Mouse (Mus musculus): ENCODE results near the gene Slc25a31.

The Slc25a31 gene

DNA sequence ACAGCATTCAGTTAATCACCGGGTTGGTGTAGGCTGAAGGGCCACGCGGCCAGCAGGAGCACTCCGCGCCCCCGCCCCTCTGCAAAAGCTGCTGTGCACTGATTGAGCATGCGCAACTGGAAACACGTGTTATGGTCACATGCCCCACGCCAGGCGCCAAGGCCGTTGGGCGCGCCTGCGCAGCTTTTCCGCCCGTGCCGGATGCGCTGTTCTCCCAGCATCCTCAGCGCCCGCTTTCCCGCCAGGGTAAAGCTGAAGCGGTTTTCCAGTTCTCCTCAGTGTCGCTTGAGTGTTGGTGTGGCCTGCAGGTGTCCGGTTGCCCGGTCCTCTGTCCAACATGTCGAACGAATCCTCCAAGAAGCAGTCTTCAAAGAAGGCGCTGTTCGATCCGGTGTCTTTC, at the start of gene Slc25a31:
TSS of gene Slc25a31 (plus strand) at position 201 of the 400 bp plus-strand sequence.
- DNase-seq (ENCODE audit: low read depth, low spot score), result no peak

DNA sequence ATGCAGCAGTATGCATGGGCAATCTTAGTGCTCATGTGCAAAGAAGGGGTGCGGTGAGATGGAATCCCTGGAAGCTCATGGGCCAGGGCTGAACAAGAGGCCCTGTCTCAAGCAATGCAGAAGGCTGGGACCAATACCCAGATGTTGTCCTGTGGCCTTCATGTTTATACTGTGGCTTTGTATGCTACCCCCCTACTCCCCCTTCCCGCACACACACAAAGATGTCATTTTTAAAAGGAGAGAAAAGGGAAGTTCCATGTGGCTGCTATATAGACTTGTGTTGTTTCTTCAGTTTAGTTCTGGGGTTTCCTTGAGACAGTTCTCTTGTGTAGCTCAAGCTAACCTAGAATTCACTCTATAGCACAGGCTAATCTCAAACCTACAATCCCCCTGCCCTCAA, 48.4 kb upstream of the Slc25a31 start:
- no peak for DNase-seq (ENCODE audit: low read depth, low spot score)

DNA sequence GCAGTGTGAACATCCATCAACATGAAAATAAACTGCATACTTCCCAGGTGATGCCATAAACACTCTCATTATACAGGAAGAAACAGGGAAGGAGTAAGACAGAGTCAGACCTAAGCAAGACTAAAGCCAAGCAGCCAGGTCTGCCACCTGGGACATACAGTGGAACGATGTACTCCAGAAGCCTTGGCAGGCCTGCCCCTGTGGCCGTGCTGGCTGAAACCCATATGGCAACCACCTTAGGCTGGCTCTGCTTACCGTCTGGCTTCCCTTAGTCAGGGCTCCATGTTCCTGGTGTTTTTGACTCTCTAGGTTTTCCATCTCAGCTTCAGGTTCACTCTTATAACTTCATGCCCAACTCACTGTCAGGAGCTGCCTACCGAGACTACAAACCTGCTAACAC, 42.5 kb upstream of the Slc25a31 start:
- no peak for DNase-seq (ENCODE audit: low read depth, low spot score)

DNA sequence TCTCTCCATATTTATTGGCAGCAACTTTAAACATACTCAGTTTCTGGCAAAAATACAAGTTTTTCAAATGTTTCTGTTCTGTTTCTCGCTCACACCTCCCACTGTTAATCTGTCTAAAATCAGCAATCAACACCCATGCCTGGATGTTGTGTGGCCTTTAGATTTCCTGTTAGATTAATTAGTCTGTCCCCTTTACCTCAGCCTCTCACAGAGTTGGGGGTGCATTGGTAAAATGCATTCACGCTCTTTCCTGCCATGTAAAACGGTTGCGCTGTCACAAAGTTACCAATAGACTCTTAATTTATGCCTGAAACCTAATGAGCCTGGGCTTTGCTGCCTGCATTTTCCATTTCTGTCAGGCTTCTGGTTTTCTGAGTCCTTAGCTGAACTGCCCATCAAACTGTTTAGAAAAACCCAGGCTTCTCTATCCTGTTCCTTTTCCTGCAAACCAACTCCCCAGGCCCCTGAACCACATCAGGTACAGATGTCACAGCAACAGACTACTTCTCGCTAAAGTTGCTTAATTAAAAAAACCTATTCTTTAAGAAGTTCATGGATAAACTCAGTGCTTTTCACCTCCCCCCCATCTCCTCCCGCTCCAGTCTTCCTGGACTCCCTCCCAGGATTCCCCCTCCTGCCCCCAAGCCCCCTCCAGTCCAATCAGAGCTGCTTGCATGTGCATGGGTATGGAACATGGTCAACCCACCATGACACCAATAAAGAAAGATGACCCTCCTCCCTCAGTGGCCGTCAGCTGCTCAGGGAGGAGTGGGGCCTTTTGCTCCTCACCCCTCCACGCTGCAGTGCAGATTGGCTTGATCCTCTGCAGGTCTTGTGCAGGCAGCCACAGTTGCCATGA, 41.6 kb upstream of the Slc25a31 start:
- DNase-seq (ENCODE audit: low read depth, low spot score), result no peak

DNA sequence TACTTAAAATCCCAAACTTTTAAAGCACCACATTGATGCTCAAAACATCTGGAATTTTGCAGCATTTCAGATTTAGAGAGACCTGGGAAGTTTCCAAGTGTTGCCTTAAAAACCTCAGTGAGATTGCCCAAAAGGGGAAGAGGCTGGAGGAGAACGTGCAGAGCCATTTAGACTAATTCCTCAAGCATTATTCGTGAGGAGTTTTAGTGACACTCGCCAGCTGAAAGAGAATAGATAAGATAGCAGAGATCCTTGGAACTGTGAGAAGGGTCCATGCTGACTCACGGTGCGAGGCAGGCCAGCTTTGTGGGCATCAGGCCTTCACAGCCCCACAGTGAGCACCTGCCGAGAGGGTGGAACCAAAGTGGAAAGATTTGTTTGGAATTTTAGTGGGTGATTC, 39.8 kb upstream of the Slc25a31 start:
- DNase-seq (ENCODE audit: low read depth, low spot score), result no peak

DNA sequence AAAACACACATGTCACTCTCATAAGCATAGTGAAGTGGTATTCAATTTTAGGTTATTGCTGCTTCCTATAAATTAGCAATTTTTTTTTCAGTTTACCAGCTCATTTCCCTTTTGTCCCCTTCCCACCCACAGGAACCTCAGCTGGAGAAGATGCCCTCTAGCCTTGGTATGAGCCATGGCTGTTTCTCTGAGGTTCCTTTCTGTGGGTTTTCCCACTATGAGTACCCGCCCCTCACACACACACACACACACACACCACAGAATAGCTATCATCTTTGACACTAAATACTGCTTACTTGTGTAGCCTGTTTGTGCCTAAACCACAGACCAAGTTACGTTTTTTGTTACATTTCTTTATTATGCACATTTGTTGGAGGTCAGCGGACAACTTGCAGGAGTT, 39.3 kb upstream of the Slc25a31 start:
- DNase-seq (ENCODE audit: low read depth, low spot score), result no peak

DNA sequence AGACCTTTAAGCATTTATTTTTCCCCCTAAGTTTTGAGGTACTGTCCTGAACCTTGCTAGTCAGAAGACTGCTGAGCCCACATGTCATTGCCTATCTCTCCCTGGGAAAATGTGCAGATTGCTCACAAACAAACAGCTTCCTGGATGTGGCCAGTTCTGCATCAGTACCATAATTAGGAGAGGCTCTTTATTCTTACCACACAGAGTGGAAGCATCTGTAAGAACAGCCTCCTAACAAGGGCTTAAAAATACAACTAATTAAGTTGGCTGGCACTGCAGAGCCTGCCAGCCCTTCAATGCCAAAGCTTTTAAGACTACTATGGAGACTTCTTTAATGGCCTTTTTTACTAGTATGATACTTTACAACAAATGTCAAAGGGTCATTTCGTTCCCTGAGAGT, 35.1 kb upstream of the Slc25a31 start:
- no peak for DNase-seq (ENCODE audit: low read depth, low spot score)

DNA sequence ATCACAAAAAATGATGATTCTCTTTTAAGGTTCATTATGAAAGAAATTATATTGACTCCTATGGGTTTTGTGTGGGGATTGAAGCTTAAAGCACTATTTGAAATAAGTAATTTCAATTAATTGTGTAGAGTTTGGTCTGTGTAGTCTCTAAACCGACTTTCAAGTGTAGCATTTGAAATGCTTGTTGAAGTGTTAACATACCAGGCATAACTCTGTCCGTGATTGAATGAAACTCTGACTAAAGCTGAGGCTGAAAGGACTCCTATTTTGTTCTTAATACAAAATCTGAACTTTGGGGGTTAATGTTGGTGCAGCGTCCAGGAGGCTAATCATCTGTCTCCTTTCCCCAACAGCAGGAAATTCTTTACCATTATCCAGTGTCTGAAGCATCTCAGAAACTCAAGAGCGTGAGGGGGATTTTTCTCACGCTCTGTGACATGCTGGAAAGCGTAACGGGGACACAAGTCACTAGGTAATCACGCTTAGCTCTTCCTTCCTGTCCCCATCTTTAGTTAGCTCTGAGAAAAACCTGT, 33.7 kb upstream of the Slc25a31 start:
- DNase-seq (ENCODE audit: low read depth, low spot score), result no peak

DNA sequence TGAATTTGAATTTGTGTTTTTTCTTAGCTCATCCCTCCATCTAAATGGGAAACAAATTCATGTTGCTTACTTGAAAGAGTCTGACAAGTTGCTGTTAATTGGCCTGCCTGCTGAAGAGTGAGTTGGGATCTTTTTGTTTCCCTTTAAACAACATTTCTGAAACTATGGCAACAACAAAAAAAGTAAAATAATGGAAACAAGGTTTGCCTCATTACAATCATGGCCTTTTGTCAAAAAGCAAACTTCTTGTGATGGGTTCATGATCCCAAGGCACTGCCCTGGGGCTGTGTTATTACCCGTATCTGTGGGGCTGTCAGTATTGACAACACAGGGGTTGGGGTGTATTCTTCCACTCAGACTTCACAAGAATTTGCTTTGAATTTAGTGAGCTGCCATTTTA, 29.8 kb upstream of the Slc25a31 start:
- DNase-seq (ENCODE audit: low read depth, low spot score), result no peak

DNA sequence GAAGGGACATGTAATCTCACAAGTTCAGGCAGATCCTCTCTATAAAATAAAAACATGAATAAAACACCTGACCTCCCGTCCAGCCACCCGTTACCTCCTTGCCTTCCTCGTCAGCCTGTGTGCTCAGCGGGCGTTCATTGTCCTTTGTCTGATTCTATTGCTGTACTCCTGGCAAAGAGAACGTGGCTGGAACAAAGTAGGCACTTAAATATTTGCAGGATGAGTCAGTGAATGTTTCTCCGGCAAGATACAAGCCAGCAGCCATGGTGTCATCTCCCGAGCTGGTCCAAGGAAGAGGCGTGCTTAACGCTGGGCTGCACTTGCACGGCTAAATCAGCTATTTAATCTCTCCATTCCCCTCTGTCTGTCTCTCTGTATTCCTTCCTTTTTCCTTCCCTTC, 26.3 kb upstream of the Slc25a31 start:
- DNase-seq (ENCODE audit: low read depth, low spot score), result no peak

DNA sequence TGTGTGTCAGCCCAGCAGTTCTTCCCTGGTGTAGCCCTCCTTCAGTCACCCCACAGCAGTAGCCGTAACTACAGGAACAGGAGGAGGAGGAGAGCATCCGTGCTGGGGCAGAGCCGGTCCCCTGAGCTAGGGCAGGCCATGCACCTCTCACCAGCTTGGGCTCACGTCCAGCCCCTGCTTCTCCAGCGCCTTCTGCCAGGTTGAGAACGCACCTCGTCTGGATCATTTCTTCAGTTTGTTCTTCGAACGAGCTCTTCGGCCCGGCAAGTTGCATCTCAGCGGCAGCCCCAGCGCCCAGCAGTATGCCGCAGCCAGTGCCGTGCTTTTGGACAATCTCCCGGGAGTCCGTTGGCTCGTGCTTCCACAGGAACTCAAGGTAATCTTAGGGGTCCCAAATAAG, 25.5 kb upstream of the Slc25a31 start:
- no peak for DNase-seq (ENCODE audit: low read depth, low spot score)

DNA sequence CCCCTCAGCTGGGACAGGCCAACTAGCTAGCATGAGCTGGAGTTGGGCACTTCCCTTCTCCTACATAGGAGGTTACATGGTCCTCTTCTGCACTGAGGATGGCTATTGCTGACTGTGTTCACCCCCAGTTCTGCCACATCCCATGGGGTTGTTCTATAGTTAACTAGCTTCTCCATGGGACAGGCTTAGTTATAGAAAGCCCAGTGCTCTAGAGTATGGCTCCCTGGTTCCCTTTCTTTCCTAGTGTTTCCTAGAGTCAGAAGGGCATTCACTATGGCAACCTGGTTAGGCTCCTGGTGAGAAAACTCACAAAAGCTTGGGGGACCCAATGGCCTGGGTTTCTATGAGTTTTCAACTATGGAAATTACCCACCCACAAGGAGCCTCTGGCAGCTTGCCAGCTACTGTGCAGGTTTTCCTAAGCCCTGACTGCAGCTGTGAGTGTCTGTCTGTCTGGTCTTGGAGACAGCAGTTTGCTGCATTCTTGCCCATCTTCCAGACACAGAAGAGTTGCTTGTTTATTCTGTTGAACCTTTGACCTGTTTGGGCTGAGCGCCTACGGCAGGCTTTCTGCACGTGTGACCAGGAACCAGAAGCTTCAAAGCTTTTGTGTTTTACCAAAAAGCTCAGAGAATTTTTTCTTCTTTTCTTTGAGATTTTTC, 22.7 kb upstream of the Slc25a31 start:
- DNase-seq (ENCODE audit: low read depth, low spot score), result no peak

DNA sequence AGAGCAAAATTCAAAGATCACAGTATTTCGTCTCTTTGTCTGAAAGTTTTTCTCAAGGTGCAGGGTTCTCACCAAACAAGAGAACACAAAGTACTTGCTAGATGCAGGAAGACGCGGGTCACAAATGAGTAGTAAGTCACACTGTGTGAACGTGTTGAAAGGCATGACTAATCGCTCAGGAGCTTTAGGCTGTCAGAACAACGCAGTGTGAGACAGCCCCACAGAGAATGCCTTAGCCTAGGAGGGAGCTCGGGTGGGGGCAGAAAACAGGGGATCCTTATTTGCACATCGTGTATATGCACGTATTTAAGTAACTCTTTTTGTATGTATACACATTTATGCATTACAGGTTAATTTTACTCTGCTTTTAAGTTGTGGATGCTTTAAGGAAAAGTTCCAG, 21.8 kb upstream of the Slc25a31 start:
- no peak for DNase-seq (ENCODE audit: low read depth, low spot score)

DNA sequence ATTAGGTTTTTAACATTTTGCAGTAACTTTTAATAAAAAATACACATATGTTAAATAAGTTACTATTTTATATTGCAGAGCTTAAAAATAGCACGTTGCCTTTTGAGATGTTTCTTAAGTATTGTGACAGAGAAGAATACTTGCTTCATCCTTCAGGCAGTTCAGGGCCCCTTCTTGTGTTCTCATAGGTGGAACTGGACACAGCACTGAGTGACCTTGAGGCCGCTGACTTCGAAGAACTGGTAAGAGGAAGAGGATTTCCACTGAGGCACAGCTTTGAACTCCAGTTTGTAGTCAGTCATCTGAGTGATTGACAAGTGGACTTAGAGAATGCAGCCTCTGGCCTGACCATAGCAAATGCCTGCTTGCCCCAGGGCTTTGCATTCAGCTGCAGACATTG, 21.1 kb upstream of the Slc25a31 start:
- no peak for DNase-seq (ENCODE audit: low read depth, low spot score)

DNA sequence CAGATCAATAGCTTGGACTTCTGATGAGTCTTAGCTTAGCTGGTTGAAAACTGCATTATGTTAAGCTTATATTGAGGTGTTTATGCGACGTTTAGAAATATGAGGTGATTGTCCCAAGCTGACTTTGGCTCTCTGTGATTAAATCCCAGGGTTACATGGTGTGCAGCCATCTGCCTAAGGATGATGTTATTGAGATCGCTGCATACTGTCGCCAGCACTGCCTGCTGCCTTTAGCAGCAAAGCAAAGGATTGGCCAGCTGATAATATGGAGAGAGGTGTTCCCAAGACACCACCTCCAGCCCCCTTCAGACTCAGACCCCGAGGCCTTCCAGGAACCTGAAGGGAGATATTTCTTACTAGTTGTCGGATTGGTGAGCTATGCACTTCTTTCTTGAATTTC, 17.1 kb upstream of the Slc25a31 start:
- DNase-seq (ENCODE audit: low read depth, low spot score), result no peak

DNA sequence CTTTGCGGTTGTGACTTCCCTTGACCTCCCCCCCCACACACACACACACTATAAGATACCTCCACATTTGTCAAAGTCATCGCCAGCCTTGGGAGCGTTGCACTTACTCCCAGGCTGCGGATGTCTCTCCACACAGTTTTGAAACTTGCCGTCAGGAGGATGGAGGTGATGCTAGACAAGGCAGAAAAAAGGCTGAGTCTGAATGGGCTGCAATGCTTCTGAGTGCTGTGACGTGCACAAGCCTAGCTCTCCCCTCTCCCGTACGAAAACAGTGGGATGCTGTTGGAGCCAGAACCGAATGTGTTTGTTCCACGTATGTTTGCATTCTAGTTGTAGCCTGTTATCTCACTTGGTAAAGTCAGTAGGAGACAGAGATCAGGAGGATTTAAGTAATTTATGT, 15.2 kb upstream of the Slc25a31 start:
- no peak for DNase-seq (ENCODE audit: low read depth, low spot score)

DNA sequence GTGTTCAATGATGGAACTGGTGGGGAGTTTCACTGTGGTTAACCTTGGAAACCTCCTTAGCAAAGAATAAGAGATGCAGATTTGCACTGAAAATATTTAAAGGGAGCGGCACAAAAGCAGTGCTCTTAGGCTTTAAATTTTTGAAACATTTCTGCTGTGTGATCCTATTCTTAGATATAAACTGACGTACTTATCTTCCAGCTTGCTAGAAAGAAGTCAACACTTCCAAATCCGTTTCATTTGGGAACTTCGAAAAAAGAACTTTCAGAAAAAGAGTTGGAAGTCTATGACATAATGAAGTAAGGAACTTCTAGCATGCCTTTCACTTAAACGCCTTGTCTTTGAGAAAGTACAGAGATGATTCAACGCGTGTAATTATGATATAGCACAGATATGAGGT, 14.7 kb upstream of the Slc25a31 start:
- no peak for DNase-seq (ENCODE audit: low read depth, low spot score)

DNA sequence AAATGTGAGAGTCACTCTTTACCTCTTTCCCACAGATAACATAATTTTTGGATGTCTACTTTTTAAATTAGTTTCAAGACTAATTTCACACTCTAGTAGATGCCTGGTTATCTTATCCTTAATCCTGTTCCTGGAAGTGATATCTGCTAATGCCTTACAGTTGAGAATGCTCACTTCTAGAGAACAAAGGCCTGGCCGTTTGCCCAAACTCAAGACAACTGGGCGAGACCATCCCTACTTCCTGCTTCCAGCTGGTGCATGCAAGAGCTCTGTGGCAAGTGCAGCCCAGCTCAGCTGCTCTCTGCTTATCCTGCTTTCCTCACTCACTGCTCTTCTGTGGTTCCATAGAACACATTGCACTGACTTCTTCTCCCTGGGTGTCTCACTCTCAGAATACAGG, 14.2 kb upstream of the Slc25a31 start:
- DNase-seq (ENCODE audit: low read depth, low spot score), result no peak

DNA sequence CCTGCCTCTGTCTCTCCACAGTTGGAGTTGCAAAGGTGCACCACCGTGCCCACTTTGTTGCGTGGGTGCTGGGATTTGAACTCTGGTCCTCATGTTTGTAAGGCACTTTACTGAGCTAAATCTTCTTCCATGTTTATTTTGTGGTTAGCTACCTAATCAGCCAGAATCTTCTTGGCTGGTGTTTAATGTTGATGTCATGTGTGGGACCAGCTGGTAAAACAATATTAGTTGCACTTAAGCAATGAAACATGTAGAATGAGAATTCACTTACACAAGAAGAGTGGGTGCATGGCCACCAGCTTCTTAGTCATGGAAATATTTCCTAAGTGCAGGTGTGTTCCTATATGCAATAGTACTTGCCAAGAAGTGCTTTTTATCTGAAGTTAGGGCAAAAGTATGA, 13.5 kb upstream of the Slc25a31 start:
- no peak for DNase-seq (ENCODE audit: low read depth, low spot score)

DNA sequence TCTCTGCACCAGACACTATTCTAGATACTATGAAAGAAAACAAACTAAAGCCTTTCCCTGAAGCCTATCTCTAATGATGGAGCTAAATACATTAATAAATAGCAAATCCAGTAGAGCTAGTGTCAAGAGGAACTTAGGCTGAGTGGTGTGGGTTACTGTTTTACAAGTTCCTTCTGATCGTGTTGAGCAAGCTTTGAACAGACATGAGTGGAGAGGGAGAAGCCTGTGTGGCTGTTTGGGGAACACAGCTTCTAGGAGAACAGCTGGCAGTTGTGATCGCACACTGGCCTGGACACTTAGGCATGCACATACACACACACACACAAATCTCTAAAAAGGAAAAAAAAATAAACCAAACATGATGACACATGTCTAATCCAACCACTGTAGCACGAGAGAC, 9.8 kb upstream of the Slc25a31 start:
- no peak for DNase-seq (ENCODE audit: low read depth, low spot score)

DNA sequence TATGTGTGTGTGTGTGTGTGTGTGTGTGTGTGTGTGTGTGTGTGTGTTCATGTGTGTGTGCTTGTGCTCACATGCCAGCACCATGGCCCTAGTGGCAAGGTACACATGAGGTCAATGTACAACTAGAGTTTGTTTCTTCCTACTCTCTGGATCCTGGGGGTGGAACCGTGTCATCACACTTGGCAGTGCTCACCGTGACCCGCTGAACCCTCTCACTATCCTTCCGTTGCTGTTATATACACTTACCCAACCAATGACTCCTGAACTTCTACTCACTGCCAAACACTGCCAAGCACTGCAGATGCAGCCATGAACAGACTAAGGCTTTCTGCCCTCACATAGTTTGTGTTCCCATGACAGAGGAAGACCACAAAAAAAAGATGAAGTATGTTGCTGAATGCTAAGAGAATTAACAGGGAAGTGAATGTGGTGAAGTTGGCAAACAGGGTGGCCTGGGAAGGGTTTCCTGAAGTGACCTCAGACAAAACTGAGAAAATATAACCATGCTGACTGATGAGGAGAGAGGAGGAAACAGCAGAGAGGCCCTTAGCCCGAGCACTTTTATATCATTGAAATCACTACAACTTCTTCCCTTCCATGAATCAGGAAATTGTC, 3.7 kb upstream of the Slc25a31 start:
- no peak for DNase-seq (ENCODE audit: low read depth, low spot score)

DNA sequence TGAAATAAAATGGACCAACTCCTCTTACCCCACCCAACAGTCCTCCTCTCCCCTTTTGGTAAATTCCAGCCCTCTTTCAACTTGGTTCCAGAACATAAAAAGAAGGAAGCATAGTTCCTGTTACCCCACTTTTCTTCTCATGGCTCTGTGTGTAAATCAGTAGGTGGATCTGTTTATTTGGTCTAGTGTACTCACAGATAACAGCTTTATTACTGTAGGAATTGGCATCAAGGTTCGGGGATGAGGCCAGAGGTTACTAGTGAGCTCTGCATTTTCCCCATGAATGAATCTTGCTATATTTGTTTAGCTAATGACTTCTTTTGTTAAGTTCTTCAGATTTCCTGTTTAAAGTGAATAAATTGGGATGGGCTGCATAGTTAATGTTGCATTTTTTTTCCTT, 7.4 kb downstream of the Slc25a31 start:
- no peak for DNase-seq (ENCODE audit: low read depth, low spot score)

DNA sequence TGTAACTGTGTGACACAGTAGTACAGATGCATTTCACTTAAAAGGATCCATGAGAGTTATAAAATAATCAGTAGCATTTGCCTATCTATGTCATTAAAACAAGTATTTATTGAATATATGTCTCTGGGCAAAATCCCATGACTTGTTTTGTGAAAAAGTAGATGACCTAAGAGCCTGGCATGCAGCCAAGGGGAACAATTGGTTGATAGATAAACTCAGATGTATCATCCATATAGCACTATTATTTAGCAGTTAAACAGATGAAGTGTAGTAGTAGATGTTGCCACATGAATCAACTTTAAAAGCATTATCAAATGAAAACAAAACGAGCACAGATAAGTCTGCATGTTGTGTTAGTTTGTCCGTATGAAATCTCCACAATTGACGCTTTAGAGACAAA, 10.4 kb downstream of the Slc25a31 start:
- no peak for DNase-seq (ENCODE audit: low read depth, low spot score)
